Mouse (Mus musculus) hindbrain, embryonic 16.5 days (tissue): Measurements from ENCODE around the gene Dapp1. TPM values are rescaled to one million over a fixed set of nuclear protein-coding genes. Genes with fewer than 3 reads are reported as not detected.

Source experiments
- ATAC-seq: fragments of 200-750 bp; cut with Nextera tagmentation; 2 replicates; pipeline ENCODE4 v1.8.0; 2017; ENCODE audit warnings: moderate TSS enrichment, moderate library complexity
- H3K27ac ChIP-seq: fragments of 300-500 bp; sonication (generic); 2 replicates; pipeline ENCODE4 v1.5.1; 2014; ENCODE audit warnings: low read depth, mild to moderate bottlenecking, control low read depth, low read length, moderate library complexity
- H3K27me3 ChIP-seq: fragments of 300-500 bp; sonication (generic); replicated peaks from 2 replicates; pipeline ENCODE4 v1.6.1; 2014; ENCODE audit warnings: low read length; ENCODE audit not compliant: control insufficient read depth, insufficient read depth
- H3K36me3 ChIP-seq: fragments of 300-500 bp; sonication (generic); 2 replicates; pipeline ENCODE4 v1.6.1; 2014; ENCODE audit warnings: mild to moderate bottlenecking, low read length, moderate library complexity, mixed read lengths; ENCODE audit not compliant: control insufficient read depth, insufficient read depth
- H3K4me1 ChIP-seq: fragments of 300-500 bp; sonication (generic); 2 replicates; pipeline ENCODE4 v1.6.1; 2014; ENCODE audit warnings: low read depth, low read length; ENCODE audit not compliant: control insufficient read depth, insufficient read depth
- H3K4me2 ChIP-seq: fragments of 300-500 bp; sonication (generic); 2 replicates; pipeline ENCODE4 v1.6.1; 2014; ENCODE audit warnings: mild to moderate bottlenecking, low read length, control low read depth, moderate library complexity
- H3K4me3 ChIP-seq: fragments of 300-500 bp; sonication (generic); 2 replicates; pipeline ENCODE4 v1.5.1; 2014; ENCODE audit warnings: mild to moderate bottlenecking, low read length, control low read depth, moderate library complexity
- H3K9ac ChIP-seq: fragments of 300-500 bp; sonication (generic); 2 replicates; pipeline ENCODE4 v1.6.1; 2014; ENCODE audit warnings: low read depth, mild to moderate bottlenecking, control low read depth, low read length, moderate library complexity
- H3K9me3 ChIP-seq: fragments of 300-500 bp; sonication (generic); 2 replicates; pipeline ENCODE4 v1.6.1; 2014; ENCODE audit warnings: mild to moderate bottlenecking, low read length, moderate library complexity; ENCODE audit not compliant: control insufficient read depth
- WGBS: fragments of 180-500 bp; shearing (Covaris S2); extraction: QIAGEN DNeasy Blood & Tissue Kit; methylation state at CpG from one replicate; pipeline ENCODE4 v1.1.7; 2014; 5-methylcytosine and 5-hydroxymethylcytosine counted together
- polyA plus RNA-seq: library from polyadenylated mRNA; unstranded; fragments of >200 nt; fragmentation: Nextera tagmentation; extraction: Ambion mirVana; gene quantifications from 2 replicates; pipeline ENCODE4 v1.2.1, GENCODE M21; 2015

Gene Dapp1
- polyA plus RNA-seq, 1 experiment from 2014 or later, result 3.0 TPM

GRCm38 (mm10) chr3:138012351-138012750 lies 31.0 kb upstream of the Dapp1 start:
- H3K27me3 ChIP-seq, result no peaks in the 10 kb centered on the region
- no peak for ATAC-seq
- no peak overlapping the region for H3K4me2 ChIP-seq
- no peaks in the 10 kb centered on the region for H3K9me3 ChIP-seq
- no peak overlapping the region for H3K9ac ChIP-seq
- WGBS, result 65% methylated on average over 4 of the region's 4 CpGs
- no peaks in the 10 kb centered on the region for H3K36me3 ChIP-seq
- H3K4me1 ChIP-seq, result no peaks in the 10 kb centered on the region
- H3K27ac ChIP-seq, result no peak overlapping the region
- H3K4me3 ChIP-seq, result no peak overlapping the region

DNA sequence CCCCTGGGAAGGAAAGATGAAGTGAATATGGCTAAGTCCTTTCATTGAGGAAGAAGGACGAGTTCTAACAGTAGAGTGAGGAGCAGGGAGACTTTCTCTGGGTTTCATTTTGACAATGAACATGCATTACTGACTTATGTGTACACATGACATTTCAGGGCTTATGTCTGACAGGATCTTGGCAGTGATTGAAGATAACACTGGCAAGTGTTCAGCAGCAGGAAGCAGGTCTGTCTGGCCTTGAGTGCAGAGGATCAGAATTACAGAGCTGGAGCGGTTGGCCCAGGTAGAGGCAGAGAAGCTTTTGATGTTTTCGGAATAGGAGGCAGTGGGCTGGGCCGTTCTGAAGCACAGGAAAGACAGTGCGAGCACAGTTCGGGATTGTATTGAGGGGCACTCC lies 26.8 kb upstream of the Dapp1 start:
- no peak overlapping the region for H3K4me3 ChIP-seq
- no peak overlapping the region for H3K4me2 ChIP-seq
- no peak overlapping the region for H3K27ac ChIP-seq
- no peaks in the 10 kb centered on the region for H3K36me3 ChIP-seq
- peaks cover 5% of the 10 kb centered on the region for H3K9me3 ChIP-seq
- H3K4me1 ChIP-seq, result no peaks in the 10 kb centered on the region
- H3K27me3 ChIP-seq, result no peaks in the 10 kb centered on the region
- 81% methylated on average over 6 of the region's 6 CpGs for WGBS
- H3K9ac ChIP-seq, result no peak overlapping the region
- ATAC-seq, result no peak

DNA sequence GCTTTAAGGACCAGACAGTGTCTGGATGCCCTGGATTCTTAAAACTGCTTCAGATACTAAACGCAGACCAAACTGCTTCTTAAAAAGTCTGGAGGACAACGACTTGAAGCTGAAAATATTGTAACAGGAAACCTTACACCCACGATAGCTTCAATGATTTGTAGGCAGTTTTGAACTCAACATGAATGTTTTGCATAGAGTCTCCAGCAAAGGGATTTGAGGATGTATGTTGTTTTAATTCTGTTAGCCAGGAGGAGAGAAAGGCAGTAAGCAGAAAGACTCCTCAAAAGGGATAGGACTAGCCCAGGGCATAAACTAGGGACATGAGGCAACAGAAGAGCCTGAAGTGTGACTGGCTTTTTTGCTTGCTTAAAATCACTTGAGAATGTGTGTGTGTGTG lies 25.6 kb upstream of the Dapp1 start:
- 85% methylated on average over 3 of the region's 3 CpGs for WGBS
- H3K4me1 ChIP-seq, result no peaks in the 10 kb centered on the region
- no peak overlapping the region for H3K27ac ChIP-seq
- ATAC-seq, result no peak
- no peak overlapping the region for H3K9ac ChIP-seq
- no peak overlapping the region for H3K4me3 ChIP-seq
- no peaks in the 10 kb centered on the region for H3K36me3 ChIP-seq
- no peak overlapping the region for H3K4me2 ChIP-seq
- H3K27me3 ChIP-seq, result no peaks in the 10 kb centered on the region
- H3K9me3 ChIP-seq, result peaks cover 5% of the 10 kb centered on the region

DNA sequence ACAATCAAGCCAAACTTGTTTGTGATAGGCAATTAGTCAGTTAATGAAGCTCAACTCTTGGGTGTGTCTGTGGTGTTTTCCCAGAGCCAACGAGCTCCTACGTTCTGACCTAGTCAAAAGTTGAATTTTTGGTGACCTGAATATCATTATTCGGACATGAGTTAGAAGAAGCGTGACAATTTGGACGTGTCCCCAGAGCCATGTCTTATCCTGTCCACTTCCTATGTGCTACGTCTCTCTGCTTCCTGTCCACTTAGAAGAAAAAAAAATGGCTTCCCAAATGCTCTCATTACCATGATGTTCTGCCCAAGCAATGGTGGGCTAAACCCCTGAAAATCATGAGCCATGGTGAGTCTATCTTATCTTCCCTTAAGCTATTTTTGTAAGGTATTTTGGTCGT lies 21.9 kb upstream of the Dapp1 start:
- WGBS, result 92% methylated on average over 7 of the region's 7 CpGs
- H3K27ac ChIP-seq, result no peak overlapping the region
- H3K36me3 ChIP-seq, result no peaks in the 10 kb centered on the region
- peaks cover 5% of the 10 kb centered on the region for H3K9me3 ChIP-seq
- no peak overlapping the region for H3K4me2 ChIP-seq
- no peak overlapping the region for H3K4me3 ChIP-seq
- H3K4me1 ChIP-seq, result no peaks in the 10 kb centered on the region; the same call in 1 of the 2 replicates
- ATAC-seq, result no peak
- H3K9ac ChIP-seq, result no peak overlapping the region
- H3K27me3 ChIP-seq, result no peaks in the 10 kb centered on the region

DNA sequence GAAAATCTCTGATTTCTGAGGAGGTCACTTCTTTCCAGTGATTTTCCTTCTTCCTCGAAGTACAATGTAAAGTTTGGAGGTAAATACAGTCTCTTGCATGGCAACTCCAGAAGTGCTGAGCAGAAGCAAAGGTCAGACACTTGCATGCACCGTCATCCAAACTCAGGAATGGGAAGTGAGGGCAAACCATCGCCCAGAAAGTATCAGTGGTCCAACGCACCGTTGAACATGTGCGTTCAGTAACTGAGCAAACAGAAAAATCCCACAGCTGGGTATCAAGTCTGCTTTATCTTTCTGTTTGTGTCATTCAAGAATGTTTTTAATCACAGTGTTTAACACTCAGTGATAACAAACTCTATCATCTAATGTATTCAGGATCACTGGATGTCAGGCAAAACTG lies 21.2 kb upstream of the Dapp1 start:
- no peak for ATAC-seq

DNA sequence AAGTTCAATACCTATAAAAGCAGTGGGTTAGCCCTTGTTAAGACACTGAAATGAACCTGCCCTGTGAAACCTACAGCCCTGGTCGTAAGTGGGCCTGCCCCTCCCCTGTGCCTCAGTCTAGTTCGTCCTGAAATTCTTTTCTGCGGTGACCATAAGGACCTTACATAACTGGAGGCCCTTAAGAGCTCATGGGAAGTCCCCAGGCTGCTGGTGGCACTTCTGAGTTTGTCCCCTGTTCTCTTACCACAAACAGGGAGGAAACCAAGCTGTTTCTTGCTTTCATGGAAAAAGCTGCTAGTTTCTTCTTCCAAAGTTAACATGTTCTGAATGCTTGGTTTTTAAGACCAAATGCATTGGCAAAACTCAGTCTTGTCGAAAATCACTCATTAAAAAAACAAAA lies 20.5 kb upstream of the Dapp1 start:
- no peak overlapping the region for H3K9ac ChIP-seq
- no peak overlapping the region for H3K4me3 ChIP-seq
- H3K4me1 ChIP-seq, result no peaks in the 10 kb centered on the region; the same call in 1 of the 2 replicates
- no peak for ATAC-seq
- no peaks in the 10 kb centered on the region for H3K36me3 ChIP-seq
- peaks cover 5% of the 10 kb centered on the region for H3K9me3 ChIP-seq
- WGBS, result 82% methylated on average over 4 of the region's 4 CpGs
- H3K27ac ChIP-seq, result no peak overlapping the region
- H3K27me3 ChIP-seq, result no peaks in the 10 kb centered on the region
- H3K4me2 ChIP-seq, result no peak overlapping the region

More for the DNA sequence above, 21.2 kb upstream of the Dapp1 start:
- H3K27me3 ChIP-seq, result no peaks in the 10 kb centered on the region
- H3K36me3 ChIP-seq, result no peaks in the 10 kb centered on the region
- H3K4me3 ChIP-seq, result no peak overlapping the region
- H3K9ac ChIP-seq, result no peak overlapping the region
- 80% methylated on average over 6 of the region's 6 CpGs for WGBS
- no peak overlapping the region for H3K4me2 ChIP-seq
- H3K27ac ChIP-seq, result no peak overlapping the region
- H3K4me1 ChIP-seq, result no peaks in the 10 kb centered on the region; the same call in 1 of the 2 replicates
- H3K9me3 ChIP-seq, result peaks cover 5% of the 10 kb centered on the region

GRCm38 (mm10) chr3:138000724-138001069 lies 19.4 kb upstream of the Dapp1 start:
- Histone ChIP-seq H3K36me3 (no peaks in the 10 kb centered on the region), H3K4me1 (no peaks in the 10 kb centered on the region; the same call in 1 of the 2 replicates), H3K9ac (no peak overlapping the region), H3K4me3 (no peak overlapping the region), H3K27me3 (no peaks in the 10 kb centered on the region), H3K27ac (no peak overlapping the region), H3K9me3 (peaks cover 5% of the 10 kb centered on the region), H3K4me2 (no peak overlapping the region)
- 76% methylated on average over 4 of the region's 4 CpGs for WGBS
- no peak for ATAC-seq

- no peaks in the 10 kb centered on the region; the same call in 1 of the 2 replicates for H3K4me1 ChIP-seq
- no peaks in the 10 kb centered on the region for H3K27me3 ChIP-seq
- no peak overlapping the region for H3K27ac ChIP-seq
- no peak overlapping the region for H3K9ac ChIP-seq
- H3K9me3 ChIP-seq, result peaks cover 2% of the 10 kb centered on the region
- WGBS, result 92% methylated on average over 8 of the region's 8 CpGs
- H3K36me3 ChIP-seq, result no peaks in the 10 kb centered on the region
- no peak overlapping the region for H3K4me2 ChIP-seq
- no peak overlapping the region for H3K4me3 ChIP-seq
- no peak for ATAC-seq
Measured at GRCm38 (mm10) chr3:138000062-138000723, 18.8 kb upstream of the Dapp1 start.

DNA sequence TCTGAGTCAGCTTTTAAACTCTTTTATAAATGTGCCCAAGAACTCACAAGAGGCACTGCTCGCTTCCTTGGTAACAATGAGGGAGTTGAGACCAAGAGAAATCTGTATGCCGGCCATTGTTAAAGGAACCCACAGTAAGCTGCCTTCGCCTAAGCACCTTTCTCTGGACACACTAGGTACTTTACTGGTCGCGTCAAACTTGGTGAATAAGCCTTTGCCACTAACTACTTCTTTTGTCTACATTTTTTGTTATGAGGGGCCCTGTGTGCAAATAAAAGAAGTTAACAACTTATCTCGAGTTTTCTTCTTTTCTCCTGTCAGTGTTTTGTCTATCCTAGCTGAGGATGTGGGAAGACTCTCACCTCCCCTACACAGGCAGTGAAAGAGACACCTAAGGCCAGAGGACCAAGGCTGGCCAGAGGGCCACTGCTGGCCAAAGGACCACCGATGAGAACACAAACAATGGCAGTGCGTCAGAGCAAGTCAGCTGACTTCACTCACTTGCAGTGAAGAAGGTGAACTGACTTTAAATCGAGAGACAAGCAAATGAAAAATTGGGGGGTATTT lies 18.0 kb upstream of the Dapp1 start:
- Histone ChIP-seq H3K4me1 (no peaks in the 10 kb centered on the region; the same call in 1 of the 2 replicates), H3K27me3 (no peaks in the 10 kb centered on the region), H3K9me3 (no peaks in the 10 kb centered on the region), H3K9ac (no peak overlapping the region), H3K4me3 (no peak overlapping the region), H3K27ac (no peak overlapping the region), H3K36me3 (no peaks in the 10 kb centered on the region), H3K4me2 (no peak overlapping the region)
- no peak for ATAC-seq
- WGBS, result 57% methylated on average over 9 of the region's 9 CpGs
